Mouse (Mus musculus) heart, postnatal 10 days (tissue): Measurements from ENCODE around the gene Trpv2. TPM values are rescaled to one million over a fixed set of nuclear protein-coding genes. Genes with fewer than 3 reads are reported as not detected.

Experiments used
- DNase-seq, 2 experiments: peaks; one replicate each; pipeline ENCODE4 v3.0.0; 2021
- intact Hi-C: fragments of 180-260 bp; cut with DNase I; formaldehyde crosslinking; loops from one replicate; pipeline ENCODE4 v1.15.1; 2025
- total RNA-seq, 2 experiments: library from RNA; stranded (reverse); gene quantifications; 2 replicates each; pipeline ENCODE4 v1.2.3; 2021

Gene Trpv2
- total RNA-seq, 2 experiments from 2014 or later = 4.3 to 4.5 TPM

GRCm38 (mm10) chr11:62621586-62622283 is 47.4 kb downstream of the Trpv2 start:
- no peak for DNase-seq
- intact Hi-C loops = no loop called here

GRCm38 (mm10) chr11:62622850-62623249 is 48.6 kb downstream of the Trpv2 start:
- no peak for DNase-seq
- intact Hi-C loops = no loop called here

- intact Hi-C loops = no loop called here
- peak; percentile 71 to 72 for DNase-seq
Measured at GRCm38 (mm10) chr11:62624341-62625291, 50.3 kb downstream of the Trpv2 start.

GRCm38 (mm10) chr11:62629352-62630224 is 55.3 kb downstream of the Trpv2 start:
- DNase-seq = no peak
- intact Hi-C loops = loop anchor here (2.0 kb wide), 1 partner anchor 17 kb away; no protein-coding TSS in a partner anchor

GRCm38 (mm10) chr11:62630225-62630821 is 56.0 kb downstream of the Trpv2 start:
- intact Hi-C loops = no loop called here
- no peak for DNase-seq

GRCm38 (mm10) chr11:62631138-62631537 is 56.9 kb downstream of the Trpv2 start:
- DNase-seq = no peak
- intact Hi-C loops = no loop called here

- DNase-seq = peak; percentile 64 to 68
Measured at GRCm38 (mm10) chr11:62635406-62635805, 61.1 kb downstream of the Trpv2 start.

GRCm38 (mm10) chr11:62636105-62636839 is 62.0 kb downstream of the Trpv2 start:
- DNase-seq = peak in 1 of 2 experiments; percentile 36
- intact Hi-C loops = no loop called here

More at GRCm38 (mm10) chr11:62635406-62635805, 61.1 kb downstream of the Trpv2 start:
- intact Hi-C loops = no loop called here

- intact Hi-C loops = no loop called here
- peak; percentile 62 to 71 for DNase-seq
Measured at GRCm38 (mm10) chr11:62636840-62637221, 62.5 kb downstream of the Trpv2 start.

- intact Hi-C loops = no loop called here
- DNase-seq = no peak
Measured at GRCm38 (mm10) chr11:62637401-62637800, 63.1 kb downstream of the Trpv2 start.

GRCm38 (mm10) chr11:62637806-62638205 is 63.5 kb downstream of the Trpv2 start:
- intact Hi-C loops = no loop called here
- no peak for DNase-seq

- intact Hi-C loops = no loop called here
- DNase-seq = no peak
Measured at GRCm38 (mm10) chr11:62638402-62638801, 64.1 kb downstream of the Trpv2 start.

GRCm38 (mm10) chr11:62640378-62640777 is 66.1 kb downstream of the Trpv2 start:
- peak; percentile 45 to 58 for DNase-seq
- intact Hi-C loops = no loop called here

- intact Hi-C loops = no loop called here
- peak in 1 of 2 experiments; percentile 24 for DNase-seq
Measured at GRCm38 (mm10) chr11:62642023-62642844, 67.9 kb downstream of the Trpv2 start.

GRCm38 (mm10) chr11:62643011-62643631 is 68.8 kb downstream of the Trpv2 start:
- intact Hi-C loops = no loop called here
- peak; percentile 69 for DNase-seq

GRCm38 (mm10) chr11:62643681-62644363 is 69.5 kb downstream of the Trpv2 start:
- intact Hi-C loops = no loop called here
- DNase-seq = no peak

GRCm38 (mm10) chr11:62644602-62645336 is 70.5 kb downstream of the Trpv2 start:
- intact Hi-C loops = no loop called here
- DNase-seq = no peak
